Mouse (Mus musculus) T-helper 2 cell (primary cell): Measurements from ENCODE around the gene Retreg1.

Experiments
- in situ Hi-C: fragments of 300-600 bp; cut with MboI, MseI; formaldehyde crosslinking; loops from one replicate; pipeline ENCODE4 v1.15.1; 2025; ENCODE audit warnings: high pct_unique_total_duplicates

The Retreg1 gene

DNA sequence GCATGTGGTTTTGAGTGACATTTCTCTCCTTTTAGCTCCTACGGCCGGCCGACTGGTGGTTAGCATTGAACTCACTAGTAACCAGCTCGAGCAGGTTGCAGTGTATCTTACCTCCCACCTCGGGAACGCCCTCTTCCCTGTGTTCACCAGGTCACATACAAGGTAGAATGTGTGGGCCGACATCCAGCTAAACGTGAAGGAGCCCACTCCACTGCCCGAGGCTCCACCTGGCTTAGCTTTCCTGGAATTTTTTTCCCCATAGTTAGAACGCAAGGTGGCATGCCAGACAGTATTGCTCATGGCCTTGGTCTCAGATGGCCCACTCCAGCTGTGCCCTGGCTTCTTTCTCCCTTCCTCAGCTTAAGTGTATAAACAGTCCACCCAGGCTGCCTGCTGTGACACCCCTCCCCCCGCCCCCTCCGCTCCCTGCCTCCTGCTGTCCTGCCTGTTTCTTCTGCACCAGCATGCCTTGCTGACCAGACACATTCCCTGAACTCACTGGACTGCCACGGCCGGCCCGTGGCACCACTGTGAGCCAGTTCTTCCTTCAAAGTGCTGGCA lies 33.7 kb downstream of the Retreg1 start:
- in situ Hi-C loops: loop anchor here (10.0 kb wide), 1 partner anchor 1192 kb away; no protein-coding TSS in a partner anchor

DNA sequence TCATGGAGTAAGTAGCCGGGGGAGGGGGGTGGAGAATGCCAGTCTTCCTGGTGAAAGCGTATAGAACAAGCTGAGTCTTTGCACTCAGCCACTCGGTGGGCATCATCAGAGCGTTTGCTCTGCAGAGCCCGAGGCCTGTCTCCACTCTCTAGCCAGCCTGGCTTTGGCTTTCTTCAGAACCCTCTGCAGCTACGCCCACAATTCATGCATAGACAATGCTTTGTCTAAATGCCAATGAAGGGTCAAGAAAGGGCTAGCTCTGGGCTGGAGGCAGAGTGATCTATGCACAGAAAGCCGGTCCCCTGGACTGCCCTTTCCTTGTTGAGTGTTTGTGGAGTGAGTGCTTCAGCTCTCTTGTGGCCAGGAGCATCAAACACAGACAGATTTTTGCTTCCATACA lies 34.8 kb downstream of the Retreg1 start:
- in situ Hi-C loops: loop anchor here (10.0 kb wide), 1 partner anchor 1193 kb away; no protein-coding TSS in a partner anchor

DNA sequence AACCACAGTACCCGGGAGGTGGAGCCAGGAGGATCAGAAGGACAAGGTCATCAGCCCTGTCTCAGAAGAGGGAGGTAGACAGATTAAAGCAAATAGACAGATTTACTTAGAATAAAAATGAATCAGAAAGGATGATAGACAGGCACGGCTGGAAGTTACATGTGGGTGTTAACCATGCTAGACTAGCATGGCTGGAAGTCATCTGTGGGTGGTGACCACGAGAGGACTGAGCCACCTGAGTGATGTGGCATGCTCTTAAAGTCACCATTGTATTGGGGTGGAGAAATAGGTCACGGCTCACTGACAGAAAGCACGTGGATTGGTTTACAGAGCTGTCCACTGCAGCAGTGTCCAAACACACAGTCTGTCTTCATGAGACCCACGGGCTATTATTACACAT lies 36.2 kb downstream of the Retreg1 start:
- in situ Hi-C loops: loop anchor here (10.0 kb wide), 1 partner anchor 1194 kb away; no protein-coding TSS in a partner anchor

DNA sequence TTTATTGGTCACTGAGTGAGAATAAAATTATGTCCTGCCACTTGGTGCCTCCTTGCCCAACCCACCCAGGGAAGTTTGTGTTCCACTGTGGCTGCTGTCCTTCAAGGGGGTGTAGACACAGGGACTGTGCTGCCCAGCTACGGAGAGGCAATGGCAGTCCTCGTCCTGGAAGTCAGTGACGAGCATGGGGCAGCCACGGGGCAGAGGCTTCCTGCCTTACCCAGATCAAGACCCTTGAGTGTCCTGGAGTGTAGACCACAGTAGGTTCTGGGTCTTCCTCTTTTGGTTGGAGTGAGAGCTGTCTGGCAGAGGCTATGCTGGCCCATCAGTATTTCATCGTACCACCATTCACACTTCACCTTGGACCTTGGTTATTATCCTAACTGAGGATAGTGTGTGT lies 37.2 kb downstream of the Retreg1 start:
- in situ Hi-C loops: no loop called here

DNA sequence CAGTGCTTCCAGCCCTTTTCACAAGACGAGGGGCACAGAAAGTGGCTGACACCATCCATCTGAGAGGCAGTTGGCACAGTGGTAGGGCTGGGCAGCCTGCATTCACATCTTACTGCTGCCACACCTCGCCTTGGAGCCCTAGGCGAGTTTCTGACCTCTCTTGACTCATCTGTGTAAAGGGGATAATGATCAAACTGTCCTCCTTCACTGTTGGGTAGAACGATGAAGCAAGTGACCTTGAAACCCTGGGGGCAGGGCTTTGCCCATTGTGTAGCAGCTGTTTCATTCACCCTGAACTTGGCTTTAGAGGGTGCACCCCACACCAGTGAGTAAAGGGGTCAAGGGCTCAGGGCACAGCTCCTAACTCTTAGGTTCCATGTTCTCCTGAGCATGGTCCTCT lies 39.0 kb downstream of the Retreg1 start:
- in situ Hi-C loops: no loop called here

DNA sequence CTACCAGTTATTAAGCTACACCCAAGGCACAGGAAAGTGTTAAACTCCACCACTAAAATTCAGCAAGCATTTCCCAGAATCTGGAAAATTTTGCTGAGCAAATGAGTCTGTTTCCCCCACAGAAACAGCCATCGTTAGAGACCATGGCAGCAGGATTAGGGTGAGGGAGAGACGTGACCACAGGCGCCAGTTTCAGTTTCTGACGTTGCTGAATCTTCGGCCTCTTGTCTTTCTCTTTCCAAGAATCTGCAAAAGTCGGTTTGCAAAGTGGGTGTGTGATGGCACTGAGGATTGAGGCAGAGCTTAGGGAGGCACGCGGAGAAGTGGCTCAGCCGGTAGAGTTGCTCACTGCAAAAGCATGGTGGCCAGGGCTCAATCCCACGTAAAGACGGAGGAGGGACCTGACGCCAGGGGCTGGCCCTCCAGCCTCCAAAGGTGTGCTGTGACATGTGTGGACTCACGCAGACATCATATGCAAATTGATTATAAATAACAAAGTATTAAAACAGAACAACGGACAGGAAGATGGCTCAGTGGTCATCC lies 41.5 kb downstream of the Retreg1 start:
- in situ Hi-C loops: no loop called here

DNA sequence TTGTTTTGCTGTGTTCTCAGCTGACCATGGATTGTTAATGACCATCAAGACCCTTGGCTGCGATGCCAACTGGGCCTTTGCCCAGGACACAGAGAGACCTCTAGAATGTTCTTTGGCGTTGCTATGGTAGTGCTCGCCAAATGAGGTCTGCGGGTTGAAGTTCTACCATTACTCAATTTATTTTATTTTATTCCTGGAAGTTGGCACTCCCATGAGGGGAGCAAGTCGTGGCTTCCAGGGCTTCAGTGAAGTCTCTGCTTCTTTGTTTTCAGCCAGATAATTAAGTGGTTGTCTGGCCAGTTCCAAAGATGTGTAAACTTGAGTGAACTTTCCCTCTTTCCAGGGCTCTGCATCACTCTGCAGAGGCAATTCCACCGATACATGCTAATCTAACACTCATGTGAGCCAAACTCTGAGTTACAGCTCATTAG lies 43.6 kb downstream of the Retreg1 start:
- in situ Hi-C loops: no loop called here

DNA sequence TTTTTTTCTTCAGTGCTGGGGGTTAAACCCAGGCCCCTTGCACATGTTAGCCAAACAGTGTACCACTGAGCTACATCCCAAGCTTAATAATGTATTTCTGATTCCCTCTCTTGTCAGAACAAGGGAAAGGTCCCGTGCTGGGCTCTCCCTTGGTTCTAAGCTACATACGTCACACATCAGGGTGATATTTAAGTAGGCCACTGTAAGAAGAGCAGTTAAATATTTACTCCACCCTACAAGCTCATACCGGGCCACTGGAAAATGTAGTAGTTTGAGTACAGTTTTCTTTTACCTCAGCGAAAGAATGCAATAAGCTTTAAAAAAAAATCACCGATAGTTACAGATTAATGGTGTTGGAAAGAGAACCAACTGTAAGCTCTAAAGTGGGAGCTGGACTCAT lies 46.9 kb downstream of the Retreg1 start:
- in situ Hi-C loops: no loop called here

DNA sequence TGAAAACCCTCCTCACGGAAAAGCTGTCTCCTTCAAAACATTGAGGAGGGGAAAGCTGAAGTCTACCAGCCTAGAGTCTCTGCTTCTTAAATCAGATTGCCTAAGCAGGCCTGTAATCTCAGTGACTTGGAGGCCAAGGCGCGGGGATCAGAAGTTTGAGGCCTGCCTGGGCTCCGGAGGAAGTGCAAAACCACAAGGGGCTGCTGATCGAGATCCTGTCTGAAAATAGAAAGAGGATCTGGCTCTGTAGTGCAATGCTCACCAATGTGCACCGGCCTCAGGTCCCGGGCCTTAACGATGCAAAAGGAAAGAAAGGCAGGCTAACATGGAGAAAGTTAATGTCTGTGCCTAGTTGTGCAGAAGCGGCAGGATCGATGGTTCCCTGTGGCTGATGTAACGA lies 48.6 kb downstream of the Retreg1 start:
- in situ Hi-C loops: no loop called here

DNA sequence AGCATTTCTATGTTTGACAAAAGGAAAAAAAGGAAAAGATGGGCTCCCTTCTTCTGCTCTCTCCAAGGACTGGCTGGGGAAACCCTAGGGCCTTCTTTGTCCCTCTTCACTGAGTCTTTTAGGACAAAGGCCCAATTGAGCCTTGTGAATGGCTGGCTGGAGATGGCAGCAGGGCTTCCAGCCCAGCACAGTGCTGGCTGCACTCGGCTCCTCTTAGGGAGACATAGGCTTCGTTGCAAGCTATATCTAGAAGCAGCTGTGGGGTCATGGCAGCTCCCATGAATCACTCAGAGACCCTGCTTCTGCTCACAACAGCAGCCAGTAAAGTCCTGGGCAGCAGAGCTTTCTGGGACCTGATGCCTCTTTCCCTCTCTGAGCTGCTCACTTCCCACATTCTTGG lies 50.3 kb downstream of the Retreg1 start:
- in situ Hi-C loops: no loop called here

DNA sequence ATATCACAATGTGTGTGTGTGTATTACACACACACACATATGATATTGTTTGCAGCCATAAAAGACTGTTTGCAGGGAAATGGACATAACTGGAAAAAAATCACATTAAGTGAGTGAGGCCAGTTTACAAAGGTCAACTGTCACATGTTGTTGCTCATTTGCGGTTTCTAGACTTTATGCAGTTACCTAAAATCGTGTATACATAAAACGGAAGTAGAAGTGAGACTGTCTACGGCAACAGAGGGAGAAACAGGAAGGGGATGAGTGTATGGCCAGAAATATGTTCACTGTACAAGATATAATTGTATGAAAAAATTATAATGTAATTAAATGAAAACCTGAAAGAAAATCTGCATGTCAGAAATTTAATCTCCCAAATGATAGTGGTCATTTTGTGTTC lies 53.8 kb downstream of the Retreg1 start:
- in situ Hi-C loops: no loop called here

DNA sequence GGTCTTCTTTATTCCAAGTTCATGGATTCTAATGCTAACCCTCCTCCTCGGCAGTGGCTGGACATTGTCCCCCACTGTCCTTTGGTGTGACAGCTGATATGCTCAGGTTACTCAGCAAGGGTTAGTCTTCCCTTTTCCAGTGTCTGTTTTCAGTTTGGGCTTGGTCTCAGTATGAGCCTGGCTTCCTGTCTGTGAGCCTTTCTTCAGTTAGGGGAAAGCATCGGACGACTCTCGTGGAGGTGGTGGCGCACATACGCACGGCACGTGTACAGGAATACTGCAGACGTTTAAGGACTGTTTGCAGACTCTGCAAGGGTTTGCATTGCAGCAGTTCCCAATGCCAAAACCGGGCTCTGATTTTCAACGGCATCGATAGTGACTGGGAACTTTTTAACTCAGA lies 54.6 kb downstream of the Retreg1 start:
- in situ Hi-C loops: no loop called here

DNA sequence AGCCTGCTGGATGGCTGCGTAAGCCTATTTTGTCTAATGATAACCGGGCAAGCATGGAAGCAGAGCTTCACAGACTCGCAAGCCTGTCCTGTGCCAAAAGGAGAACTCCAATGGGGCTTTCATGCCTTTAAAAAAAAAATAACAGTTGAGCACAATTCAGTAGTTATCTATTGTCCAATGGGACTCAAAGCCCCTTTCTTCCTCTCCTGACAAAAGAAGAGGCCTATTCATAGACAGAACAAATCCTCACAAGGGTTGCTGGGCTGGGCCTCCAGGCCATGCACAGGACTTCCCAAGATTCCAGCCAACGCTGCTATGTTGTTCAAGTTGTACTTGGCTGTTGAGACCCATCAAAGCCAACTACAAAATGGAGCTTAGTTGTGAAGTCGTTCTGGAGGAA lies 56.0 kb downstream of the Retreg1 start:
- in situ Hi-C loops: no loop called here

DNA sequence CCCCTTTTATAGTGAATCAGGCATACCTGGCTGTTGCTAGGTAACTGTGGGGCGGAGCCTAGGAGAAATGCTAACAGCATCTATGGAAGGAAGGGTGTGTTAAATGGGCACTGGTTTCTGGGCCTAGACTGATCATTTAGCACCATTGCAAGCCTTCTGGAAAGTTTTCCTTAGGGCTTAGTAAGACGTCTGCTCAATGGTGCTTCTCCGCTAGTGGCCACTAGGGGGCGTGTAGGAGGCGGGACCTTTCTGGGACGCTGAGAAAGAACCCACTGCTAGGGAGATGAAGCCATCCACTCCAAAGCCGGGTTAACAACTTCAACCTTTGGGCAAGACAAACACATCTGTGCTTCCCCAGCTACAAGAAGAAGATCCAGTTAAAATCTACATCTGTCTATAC lies 57.6 kb downstream of the Retreg1 start:
- in situ Hi-C loops: no loop called here

DNA sequence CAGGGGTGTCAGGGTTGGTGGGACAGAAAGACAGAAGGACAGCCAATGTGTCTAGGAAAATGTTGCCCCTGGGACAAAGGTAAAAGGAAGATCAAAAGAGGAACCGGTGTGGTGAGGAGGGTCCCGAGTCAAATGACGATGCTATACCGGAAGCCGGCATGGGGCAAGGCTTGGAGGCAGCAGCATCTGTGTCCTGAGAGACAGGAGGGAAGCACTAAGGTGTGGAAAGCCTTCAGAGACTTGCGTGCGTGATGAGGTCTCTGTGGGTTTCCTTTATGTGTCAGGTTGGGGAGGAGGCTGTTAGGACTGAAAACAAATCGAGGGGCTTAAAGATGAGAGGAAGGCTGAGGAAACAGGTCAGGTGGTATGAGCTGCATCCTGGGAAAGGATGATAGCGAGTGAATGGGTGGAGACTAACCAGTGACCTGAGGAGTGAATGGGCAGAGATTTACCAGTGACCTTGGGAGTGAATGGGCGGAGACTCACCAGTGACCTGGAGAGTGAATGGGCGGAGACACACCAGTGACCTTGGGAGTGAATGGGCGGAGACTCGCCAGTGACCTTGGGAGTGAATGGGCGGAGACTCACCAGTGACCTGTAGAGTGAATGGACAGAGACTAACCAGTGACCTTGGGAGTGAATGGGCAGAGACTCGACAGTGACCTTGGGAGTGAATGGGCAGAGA lies 60.1 kb downstream of the Retreg1 start:
- in situ Hi-C loops: no loop called here

DNA sequence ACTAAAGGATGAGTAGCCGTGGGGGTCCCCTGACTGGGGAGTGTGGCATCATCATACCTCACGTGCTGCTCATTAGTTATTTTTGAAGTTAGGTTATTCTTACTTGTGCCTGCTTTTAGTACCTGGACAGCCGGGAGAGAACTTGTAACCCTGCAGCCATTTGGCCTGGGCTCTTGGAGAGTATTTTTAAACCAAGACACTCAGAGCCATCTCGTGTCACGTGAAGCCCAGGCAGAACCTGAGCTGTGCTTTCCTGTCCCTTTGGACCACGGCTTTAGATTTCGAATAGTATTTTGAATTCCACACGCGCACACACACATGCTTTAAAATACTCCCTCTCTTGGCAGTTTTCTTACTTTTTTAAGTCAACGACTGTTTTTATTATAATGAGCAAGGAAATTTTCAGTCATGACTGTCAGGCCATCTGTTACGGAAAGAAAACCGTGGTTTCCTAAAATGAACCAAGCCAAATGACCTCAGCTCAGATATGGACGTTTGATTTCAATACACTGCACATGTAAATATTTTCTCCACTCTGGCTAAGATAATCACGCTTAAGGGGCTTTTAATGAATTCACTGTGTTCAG lies 61.5 kb downstream of the Retreg1 start:
- in situ Hi-C loops: loop anchor here (5.0 kb wide), 1 partner anchor 92 kb away; no protein-coding TSS in a partner anchor

DNA sequence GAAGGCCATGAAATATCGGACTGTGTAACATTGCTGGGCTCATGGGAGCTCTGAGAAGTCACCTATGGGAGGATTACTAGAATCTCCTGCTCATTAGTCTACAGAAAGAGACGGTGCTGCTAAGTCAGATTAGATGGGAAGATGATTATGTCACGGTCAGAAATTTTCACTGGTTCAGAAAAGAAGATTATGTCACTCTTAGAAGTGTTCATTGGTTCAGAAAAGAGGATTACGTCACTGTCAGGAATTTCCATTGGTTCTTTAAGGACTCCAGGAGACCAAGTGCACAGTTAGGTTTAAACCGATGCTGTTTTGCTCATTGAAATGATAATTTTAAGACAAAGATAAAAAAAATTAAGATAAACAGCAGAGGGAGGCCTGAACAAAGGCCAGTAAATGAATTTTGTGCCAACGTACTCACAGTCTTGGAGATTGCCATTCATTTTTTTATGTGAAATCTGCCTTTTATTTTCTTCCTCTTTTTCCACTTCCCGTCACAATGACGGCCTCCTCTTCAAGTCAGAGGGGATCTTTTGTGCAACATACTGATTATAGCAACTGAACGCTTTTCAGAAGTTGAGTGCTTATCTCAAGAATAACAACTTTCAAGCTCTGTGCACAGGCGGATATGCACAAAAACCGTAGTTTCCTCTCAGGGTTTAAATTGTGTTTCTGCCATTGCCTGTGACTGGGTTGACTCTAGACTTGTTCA lies 67.0 kb downstream of the Retreg1 start:
- in situ Hi-C loops: loop anchor here (5.0 kb wide), 1 partner anchor 98 kb away; no protein-coding TSS in a partner anchor

DNA sequence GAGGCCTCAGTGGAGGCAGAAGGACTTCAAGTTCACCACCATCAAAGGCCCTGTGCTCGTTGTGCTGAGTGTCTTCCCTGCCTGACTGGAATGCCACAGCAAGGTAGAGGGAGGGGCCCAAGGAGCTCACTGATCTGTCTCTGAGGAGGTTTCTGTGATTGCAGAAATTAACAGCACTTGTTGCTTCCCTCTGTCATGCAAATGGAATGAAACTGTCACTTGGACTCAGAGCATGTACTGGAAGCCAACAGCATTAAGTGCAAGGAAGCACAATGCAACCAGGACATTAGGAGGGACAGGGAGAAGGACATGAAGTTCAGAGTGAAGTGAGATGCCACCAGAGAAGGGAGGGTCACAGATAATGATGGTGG lies 67.5 kb downstream of the Retreg1 start:
- in situ Hi-C loops: no loop called here

DNA sequence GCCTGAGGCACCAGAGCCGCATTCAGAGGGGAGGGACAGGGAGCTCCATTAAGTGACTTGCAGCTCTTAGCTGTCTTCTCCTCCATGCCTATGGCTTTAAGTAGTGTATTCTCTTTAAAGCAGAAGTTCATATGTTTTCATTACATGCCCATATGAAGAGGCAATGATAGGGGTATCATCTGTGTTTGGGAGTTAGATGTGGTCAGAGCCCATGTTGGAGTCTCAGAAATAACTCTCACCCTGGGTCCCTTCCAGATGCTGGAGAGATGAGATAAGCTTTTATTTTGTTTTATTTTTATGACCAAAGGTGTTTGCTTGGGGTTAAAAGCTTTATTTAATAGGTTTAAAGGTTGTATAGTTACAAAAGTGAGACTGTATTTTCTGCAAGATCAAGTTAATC lies 67.9 kb downstream of the Retreg1 start:
- in situ Hi-C loops: no loop called here

DNA sequence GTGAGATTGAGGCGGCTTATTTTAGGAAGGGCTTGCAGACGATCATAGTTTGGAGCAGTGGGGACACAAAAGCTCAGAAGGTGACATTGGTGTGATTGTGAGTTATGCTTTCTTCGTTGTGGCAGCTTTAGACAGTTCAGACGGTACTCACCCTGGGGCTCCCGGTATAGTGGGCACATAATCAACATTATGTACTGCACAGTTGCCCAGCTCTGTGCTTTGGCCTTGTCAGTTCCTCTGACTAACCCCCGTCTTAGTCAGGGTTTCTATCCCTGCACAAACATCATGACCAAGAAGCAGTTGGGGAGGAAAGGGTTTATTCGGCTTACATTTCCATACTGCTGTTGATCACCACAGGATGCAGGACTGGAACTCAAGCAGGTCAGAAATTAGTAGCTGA lies 69.9 kb downstream of the Retreg1 start:
- in situ Hi-C loops: no loop called here

DNA sequence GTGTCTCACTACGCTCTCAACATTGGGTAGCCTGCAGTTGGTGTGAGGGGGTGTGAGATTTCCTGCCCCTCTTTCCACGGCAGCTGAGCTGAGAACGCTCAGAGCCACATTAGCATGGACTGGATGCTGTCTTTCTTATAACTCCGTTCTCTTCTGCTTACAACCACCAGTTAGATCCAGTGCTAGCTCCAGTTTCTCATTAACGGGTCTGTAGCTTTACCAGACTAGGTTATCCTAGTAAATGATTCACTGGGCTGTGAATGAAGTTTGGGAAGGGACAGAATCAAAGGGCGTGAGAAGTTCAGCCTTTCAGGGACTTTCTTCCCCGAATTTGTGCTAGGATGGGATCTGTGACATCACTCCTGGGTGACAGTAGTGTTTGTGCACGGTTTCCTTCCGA lies 70.7 kb downstream of the Retreg1 start:
- in situ Hi-C loops: no loop called here

DNA sequence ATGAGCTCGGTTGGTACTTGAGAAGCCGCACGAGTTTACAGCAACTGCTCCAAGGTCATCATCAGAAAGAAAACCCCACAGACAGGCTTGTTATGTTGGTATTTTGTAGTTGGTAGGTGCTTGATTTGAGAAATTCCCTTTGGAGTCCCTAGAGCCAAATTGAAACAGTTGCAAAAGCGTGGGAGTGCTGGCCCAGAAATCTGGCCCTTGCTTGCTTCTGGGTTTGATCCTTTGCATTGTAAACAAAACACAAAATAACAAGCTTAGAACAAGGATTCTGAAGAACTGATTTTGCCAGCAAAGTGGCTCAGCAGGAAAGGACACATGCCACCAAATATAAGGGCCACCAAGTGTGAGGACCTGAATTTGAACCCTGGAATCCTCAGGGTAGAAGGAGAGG lies 71.2 kb downstream of the Retreg1 start:
- in situ Hi-C loops: no loop called here
